Mouse (Mus musculus) CD4-positive, CD25-positive, alpha-beta regulatory T cell, adult 4 months (primary cell): ENCODE results near the gene Gm28048. TPM values are rescaled to one million over a fixed set of nuclear protein-coding genes. Genes with fewer than 3 reads are reported as not detected.

Experiments used
- ATAC-seq: one replicate; pipeline ENCODE4 v1.8.0; 2017
- polyA plus RNA-seq, 2 experiments: library from polyadenylated mRNA; unstranded; fragments of 100-300 nt; shearing (Covaris generic); gene quantifications; one replicate each; pipeline ENCODE4 v1.2.1; 2017

Gene Gm28048
- 10 to 100 TPM; 25.1 to 38.5 TPM for polyA plus RNA-seq

GRCm38 (mm10) chr11:22981984-22982757, at the start of gene Gm28048, which contains the start of gene Commd1:
Gm28048 (minus strand) TSS chr11:22982090.
Commd1 (minus strand) TSS chr11:22982382.
- peak; percentile 93 for ATAC-seq

- ATAC-seq = no peak
Observed at GRCm38 (mm10) chr11:23029399-23029798, 47.5 kb upstream of the Gm28048 start.

GRCm38 (mm10) chr11:23028957-23029356, 47.1 kb upstream of the Gm28048 start:
- no peak for ATAC-seq

- ATAC-seq = no peak
Observed at GRCm38 (mm10) chr11:23024169-23024568, 42.3 kb upstream of the Gm28048 start.

GRCm38 (mm10) chr11:23023155-23023554, 41.3 kb upstream of the Gm28048 start:
- ATAC-seq = no peak

- no peak for ATAC-seq
Observed at GRCm38 (mm10) chr11:23020841-23021240, 39.0 kb upstream of the Gm28048 start.

- no peak for ATAC-seq
Observed at GRCm38 (mm10) chr11:23020116-23020770, 38.4 kb upstream of the Gm28048 start.

- ATAC-seq = no peak
Observed at GRCm38 (mm10) chr11:23017943-23018342, 36.1 kb upstream of the Gm28048 start.

GRCm38 (mm10) chr11:23014996-23015395, 33.1 kb upstream of the Gm28048 start:
- no peak for ATAC-seq

GRCm38 (mm10) chr11:23013580-23014294, 31.8 kb upstream of the Gm28048 start:
- ATAC-seq = peak; percentile 41

- no peak for ATAC-seq
Observed at GRCm38 (mm10) chr11:23013096-23013495, 31.2 kb upstream of the Gm28048 start.

- ATAC-seq = no peak
Observed at GRCm38 (mm10) chr11:23008824-23009200, 26.9 kb upstream of the Gm28048 start.

GRCm38 (mm10) chr11:23008181-23008823, 26.4 kb upstream of the Gm28048 start:
- peak; percentile 63 for ATAC-seq

GRCm38 (mm10) chr11:23007481-23008180, 25.7 kb upstream of the Gm28048 start, which contains the start of gene Fam161a:
Fam161a (plus strand) TSS chr11:23007531.
- ATAC-seq = peak; percentile 96

- ATAC-seq = peak; percentile 43
Observed at GRCm38 (mm10) chr11:23007166-23007480, 25.2 kb upstream of the Gm28048 start.

GRCm38 (mm10) chr11:23005276-23005675, 23.4 kb upstream of the Gm28048 start:
- no peak for ATAC-seq

GRCm38 (mm10) chr11:22998308-22998707, 16.4 kb upstream of the Gm28048 start:
- ATAC-seq = no peak

GRCm38 (mm10) chr11:22995461-22995860, 13.6 kb upstream of the Gm28048 start:
- ATAC-seq = no peak

GRCm38 (mm10) chr11:22994271-22994670, 12.4 kb upstream of the Gm28048 start:
- ATAC-seq = no peak

GRCm38 (mm10) chr11:22991218-22991835, 9.4 kb upstream of the Gm28048 start:
- ATAC-seq = no peak

- peak; percentile 82 for ATAC-seq
Observed at GRCm38 (mm10) chr11:22990393-22991126, 8.7 kb upstream of the Gm28048 start, which contains the start of gene Cct4. Cct4 (plus strand) TSS chr11:22990519.
